Mouse (Mus musculus): Measurements from ENCODE around the gene Ccl26. TPM values are rescaled to one million over a fixed set of nuclear protein-coding genes. Genes with fewer than 3 reads are reported as not detected.

The Ccl26 gene
- not detected in 2 replicates for total RNA-seq (2017)

DNA sequence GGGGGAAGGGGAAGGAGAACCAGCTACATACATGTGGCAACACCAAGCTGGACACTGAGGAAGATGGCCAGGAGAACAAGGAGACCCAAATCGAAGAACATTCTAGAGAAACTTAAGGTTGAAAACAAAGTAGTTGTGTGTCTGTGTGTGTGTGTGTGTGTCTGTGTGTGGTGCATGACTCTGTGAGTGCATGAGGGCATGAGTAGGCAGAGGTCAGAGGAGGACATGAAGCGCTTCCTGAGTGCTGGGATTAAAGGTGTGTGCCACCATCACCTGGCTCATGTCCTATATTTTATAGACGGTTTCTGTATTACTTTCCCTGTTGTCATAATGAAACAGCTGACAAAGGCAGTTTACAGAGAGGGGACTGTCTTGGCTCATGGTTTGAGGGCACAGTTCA is at the start of gene Ccl26:
Gene Ccl26, minus strand, starts transcription at position 101 of the 400 bp plus-strand sequence.
- no peak for ATAC-seq (replicated peaks; ENCODE audit: low read depth, poor library complexity, severe bottlenecking)

DNA sequence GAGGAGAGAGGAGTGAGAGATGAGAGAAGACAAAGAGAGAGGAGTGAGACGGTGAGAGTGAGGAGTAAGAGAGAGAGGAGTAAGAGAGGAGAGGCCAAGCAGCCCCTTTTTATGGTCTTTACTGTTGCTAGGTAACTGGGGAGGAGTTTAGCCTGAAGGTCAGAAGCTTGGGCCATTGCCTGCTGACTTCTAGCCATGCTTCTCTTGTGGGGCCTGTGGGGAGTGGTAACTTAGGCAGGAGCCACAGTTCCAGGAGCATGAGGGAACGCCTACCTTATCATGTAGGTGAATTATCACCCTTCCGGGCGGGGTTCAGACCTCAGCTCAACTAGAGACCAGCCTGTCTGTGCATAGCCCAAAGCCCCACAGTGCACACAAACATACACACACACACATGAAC is 46.4 kb upstream of the Ccl26 start:
- ATAC-seq (replicated peaks; ENCODE audit: low read depth, poor library complexity, severe bottlenecking), result no peak

DNA sequence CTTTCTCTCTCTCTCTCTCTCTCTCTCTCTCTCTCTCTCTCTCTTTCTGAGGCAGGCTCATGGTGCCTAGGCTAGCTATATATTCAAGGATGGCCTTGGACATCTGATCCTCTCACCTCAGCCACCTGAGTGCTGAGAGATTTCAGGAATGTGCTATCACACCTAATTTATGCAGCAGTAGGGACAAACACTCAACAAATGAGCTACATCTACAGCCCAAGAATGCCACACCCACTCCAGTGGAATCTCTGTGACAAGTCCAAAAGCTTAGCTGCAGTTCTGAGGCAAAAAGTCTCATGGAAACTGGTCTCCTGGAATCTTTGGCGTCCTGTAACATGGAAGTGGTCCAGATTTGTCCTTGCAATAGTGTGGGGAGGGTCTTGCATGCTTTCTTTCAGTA is 44.2 kb upstream of the Ccl26 start:
- no peak for ATAC-seq (replicated peaks; ENCODE audit: low read depth, poor library complexity, severe bottlenecking)

GRCm38 (mm10) chr5:135606717-135607116 is 43.3 kb upstream of the Ccl26 start:
- ATAC-seq (replicated peaks; ENCODE audit: low read depth, poor library complexity, severe bottlenecking), result peak; percentile 60; the same call in 1 of the 2 replicates

DNA sequence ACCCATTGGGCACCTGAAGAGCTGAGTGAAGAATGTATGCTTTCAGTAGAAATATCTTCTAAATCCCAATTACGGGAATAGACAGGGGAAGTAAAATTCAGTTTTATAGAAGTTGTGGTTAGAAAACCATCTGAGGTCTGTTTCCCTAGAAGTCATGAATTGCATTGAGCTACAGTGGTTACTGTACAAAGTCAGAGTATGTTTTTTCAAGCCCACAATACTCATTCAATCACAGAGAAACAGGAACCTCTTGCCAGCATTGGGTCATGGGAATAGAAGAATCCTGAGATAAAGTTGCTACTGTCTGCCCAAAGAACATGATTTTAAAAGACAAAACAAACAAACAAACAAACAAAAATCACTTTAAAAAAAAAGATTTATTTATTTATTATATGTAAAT is 41.3 kb upstream of the Ccl26 start:
- peak; percentile 63; the same call in 1 of the 2 replicates for ATAC-seq (replicated peaks; ENCODE audit: low read depth, poor library complexity, severe bottlenecking)

- no peak for ATAC-seq (replicated peaks; ENCODE audit: low read depth, poor library complexity, severe bottlenecking)
These were observed 26.8 kb upstream of the Ccl26 start for GRCm38 (mm10) chr5:135589996-135590784.

GRCm38 (mm10) chr5:135587764-135588163 is 24.4 kb upstream of the Ccl26 start:
- ATAC-seq (replicated peaks; ENCODE audit: low read depth, poor library complexity, severe bottlenecking), result no peak

GRCm38 (mm10) chr5:135585691-135586090 is 22.3 kb upstream of the Ccl26 start:
- ATAC-seq (replicated peaks; ENCODE audit: low read depth, poor library complexity, severe bottlenecking), result no peak

GRCm38 (mm10) chr5:135582330-135582729 is 19.0 kb upstream of the Ccl26 start:
- ATAC-seq (replicated peaks; ENCODE audit: low read depth, poor library complexity, severe bottlenecking), result 0 out of 2 replicates have a peak, but pooled peaks have one; percentile 2

DNA sequence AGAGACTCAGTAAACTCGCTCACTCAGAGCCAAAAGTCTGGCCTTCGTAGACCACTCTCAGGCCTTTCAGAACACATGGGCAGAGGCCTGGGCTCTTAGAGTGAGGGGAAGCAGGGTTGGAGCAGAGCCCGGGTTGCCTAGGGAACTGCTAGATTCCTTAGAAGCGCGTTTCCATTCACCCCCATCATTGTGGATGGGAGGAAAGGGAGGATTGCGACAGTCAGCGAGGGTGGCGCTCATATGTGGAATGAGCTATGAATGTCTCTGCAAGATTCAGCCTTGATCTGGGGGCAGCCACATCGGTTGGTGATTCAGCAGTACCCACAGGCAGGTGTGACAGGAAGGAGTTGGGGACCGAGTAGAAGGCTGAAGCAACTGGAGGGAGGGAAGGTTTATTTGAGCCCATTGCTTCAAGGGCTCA is 16.0 kb upstream of the Ccl26 start:
- ATAC-seq (replicated peaks; ENCODE audit: low read depth, poor library complexity, severe bottlenecking), result no peak

GRCm38 (mm10) chr5:135576055-135576454 is 12.7 kb upstream of the Ccl26 start:
- no peak for ATAC-seq (replicated peaks; ENCODE audit: low read depth, poor library complexity, severe bottlenecking)

GRCm38 (mm10) chr5:135573006-135573405 is 9.6 kb upstream of the Ccl26 start, which contains the start of gene Ccl24:
Gene Ccl24 (minus strand): TSS chr5:135573049.
- ATAC-seq (replicated peaks; ENCODE audit: low read depth, poor library complexity, severe bottlenecking), result peak; percentile 82

- ATAC-seq (replicated peaks; ENCODE audit: low read depth, poor library complexity, severe bottlenecking), result peak; percentile 47
These were observed 5.3 kb upstream of the Ccl26 start for GRCm38 (mm10) chr5:135568698-135569097.

DNA sequence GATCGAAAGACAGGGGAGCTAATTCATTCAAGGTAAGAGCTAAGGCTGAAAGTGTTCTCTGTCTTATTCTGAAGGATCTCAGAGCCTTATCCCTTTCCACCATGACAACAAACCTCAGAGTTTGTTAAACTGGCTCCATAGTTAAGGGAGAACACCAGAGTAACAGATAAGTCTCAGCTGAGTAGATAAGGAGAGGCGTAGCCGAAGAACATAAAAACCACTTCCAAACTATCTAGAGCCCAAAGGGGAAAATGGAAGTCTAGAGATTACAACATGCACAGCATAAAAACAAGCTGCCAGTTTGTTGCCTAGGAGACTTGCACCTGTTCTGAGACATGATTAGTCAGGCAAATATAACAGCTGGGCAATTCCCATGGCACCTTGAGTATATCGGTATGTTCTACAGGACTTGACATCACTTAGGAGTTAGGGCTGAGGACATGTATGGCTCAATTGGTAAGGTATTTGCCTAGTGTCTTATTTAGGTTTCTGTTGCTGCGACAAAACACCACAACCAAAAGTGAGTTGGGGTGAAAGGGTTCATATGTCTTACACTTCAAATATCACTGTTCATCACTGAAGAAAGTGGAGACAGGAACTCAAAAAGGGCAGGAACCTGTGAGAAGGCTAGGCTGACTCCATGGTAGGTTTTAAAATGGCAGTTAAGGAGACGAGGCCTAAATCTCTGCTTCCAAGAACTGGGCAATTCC is 4.3 kb upstream of the Ccl26 start:
- peak; percentile 33; the same call in 1 of the 2 replicates for ATAC-seq (replicated peaks; ENCODE audit: low read depth, poor library complexity, severe bottlenecking)

DNA sequence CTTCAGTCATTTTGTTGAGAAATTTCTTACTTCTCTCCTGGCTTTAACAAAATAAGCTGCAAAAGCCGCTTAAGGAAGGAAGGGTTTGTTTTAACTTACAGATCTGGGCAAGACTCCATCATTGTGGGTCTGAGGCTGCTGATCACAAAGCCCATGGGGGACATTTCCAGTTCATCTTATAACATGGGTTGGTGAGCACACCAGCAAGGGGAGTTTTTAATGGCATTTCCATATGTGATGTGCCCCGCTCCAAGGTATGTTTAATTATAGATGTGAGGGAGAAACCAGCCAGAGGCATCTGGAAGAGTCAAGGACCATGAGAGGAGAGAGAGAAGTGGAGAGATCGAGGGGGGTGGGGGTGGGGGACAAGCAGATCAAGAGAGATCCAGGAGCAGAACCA is 5.7 kb downstream of the Ccl26 start:
- ATAC-seq (replicated peaks; ENCODE audit: low read depth, poor library complexity, severe bottlenecking), result no peak

DNA sequence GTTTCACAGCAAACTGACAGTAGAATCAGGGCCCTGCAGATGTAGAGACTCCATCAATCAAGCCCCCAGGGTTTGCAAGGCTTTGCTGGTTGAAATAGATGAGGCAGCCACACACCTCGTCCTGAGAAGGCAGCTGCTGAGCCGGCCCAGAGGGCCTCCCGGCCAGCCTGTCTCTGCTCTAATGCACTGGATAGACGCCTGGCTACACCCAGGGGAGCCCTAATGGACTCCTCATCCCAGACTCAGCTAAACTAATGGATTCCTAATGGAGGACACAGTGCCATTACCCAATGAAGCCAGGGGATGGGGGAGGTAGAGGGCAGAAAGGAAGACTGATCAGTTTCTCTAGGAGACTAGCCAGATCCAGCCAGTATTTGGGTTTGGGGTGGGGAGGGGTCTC is 6.3 kb downstream of the Ccl26 start:
- ATAC-seq (replicated peaks; ENCODE audit: low read depth, poor library complexity, severe bottlenecking), result no peak

- no peak for ATAC-seq (replicated peaks; ENCODE audit: low read depth, poor library complexity, severe bottlenecking)
These were observed 7.1 kb downstream of the Ccl26 start for GRCm38 (mm10) chr5:135556259-135556658.

DNA sequence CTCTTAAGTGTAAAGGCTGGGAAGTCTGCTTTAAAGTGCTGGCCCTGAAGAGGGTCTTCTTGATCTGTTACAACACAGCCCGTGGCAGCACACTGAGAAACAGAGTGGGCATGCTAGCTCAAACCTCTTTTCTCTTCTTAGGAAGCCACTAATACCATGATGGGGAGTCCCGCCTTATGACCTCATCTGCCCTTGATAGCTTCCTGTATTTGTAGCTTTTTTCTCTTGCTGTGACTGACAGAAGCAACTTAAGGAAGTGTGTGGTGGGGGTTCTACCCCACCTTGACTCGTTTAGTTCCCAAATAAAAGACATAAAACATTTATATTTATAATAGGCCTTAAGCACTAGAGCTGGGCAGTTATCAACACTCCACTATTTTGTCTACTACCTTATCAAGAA is 11.8 kb downstream of the Ccl26 start:
- ATAC-seq (replicated peaks; ENCODE audit: low read depth, poor library complexity, severe bottlenecking), result peak; percentile 32; the same call in 1 of the 2 replicates

- peak; percentile 90 for ATAC-seq (replicated peaks; ENCODE audit: low read depth, poor library complexity, severe bottlenecking)
These were observed 12.5 kb downstream of the Ccl26 start for GRCm38 (mm10) chr5:135550910-135551309.

DNA sequence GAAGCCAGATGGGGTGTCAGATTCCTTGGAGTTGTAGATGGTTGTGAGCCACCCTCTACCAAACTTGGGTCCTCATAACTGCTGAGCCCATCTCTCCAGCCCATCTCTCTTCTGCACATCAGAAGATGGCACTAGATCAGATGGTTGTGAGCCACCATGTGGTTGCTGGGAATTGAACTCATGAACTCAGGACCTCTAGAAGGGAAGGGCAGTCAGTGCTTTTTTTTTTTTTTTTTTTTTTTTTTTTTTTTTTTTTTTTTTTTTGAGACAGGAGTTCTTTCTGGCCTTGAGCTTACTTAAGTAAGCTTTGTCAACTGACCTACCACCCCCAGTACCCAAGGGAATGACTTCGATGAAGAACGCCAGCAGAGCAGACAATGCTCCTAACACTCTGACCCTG is 15.4 kb downstream of the Ccl26 start:
- no peak for ATAC-seq (replicated peaks; ENCODE audit: low read depth, poor library complexity, severe bottlenecking)

Measured in common myeloid progenitor, adult 5-6 weeks (primary cell).